Mouse (Mus musculus) thymus, postnatal 4 days (tissue): ENCODE data around the gene Mamdc4.
A peak's percentile ranks its signal among the peaks of the same experiment; 100 is the strongest.
"Not testable (repeated sequence)": the region's sequence is repeated elsewhere in the genome, so short reads cannot be mapped to it uniquely, and the experiment has no call there.

Experiments used
- DNase-seq: peaks from one replicate; pipeline ENCODE4 v3.0.0; 2021

The Mamdc4 gene

GRCm38 (mm10) chr2:25558774-25559173, 15.9 kb downstream of the Mamdc4 start:
- no peak for DNase-seq

DNA sequence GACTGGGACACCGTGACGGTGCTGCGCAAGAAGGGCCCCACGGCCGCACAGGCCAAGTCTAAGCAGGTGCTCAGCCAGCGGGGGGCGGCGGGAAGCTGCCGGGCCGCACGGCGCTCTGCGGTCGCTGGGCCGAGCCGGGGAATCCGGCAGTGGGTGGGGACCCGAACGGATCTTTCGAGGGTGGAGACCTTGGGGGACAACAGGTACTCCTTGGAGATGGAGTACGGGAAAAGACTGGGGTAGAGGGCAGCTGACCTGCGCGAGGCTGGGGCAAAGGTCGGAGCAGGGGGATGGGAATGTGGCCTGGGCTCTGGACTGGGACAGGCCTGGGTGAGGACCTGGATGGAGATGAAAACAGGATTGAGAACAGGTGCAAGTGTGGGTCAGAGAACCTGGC, 16.7 kb downstream of the Mamdc4 start:
- DNase-seq, result no peak

DNA sequence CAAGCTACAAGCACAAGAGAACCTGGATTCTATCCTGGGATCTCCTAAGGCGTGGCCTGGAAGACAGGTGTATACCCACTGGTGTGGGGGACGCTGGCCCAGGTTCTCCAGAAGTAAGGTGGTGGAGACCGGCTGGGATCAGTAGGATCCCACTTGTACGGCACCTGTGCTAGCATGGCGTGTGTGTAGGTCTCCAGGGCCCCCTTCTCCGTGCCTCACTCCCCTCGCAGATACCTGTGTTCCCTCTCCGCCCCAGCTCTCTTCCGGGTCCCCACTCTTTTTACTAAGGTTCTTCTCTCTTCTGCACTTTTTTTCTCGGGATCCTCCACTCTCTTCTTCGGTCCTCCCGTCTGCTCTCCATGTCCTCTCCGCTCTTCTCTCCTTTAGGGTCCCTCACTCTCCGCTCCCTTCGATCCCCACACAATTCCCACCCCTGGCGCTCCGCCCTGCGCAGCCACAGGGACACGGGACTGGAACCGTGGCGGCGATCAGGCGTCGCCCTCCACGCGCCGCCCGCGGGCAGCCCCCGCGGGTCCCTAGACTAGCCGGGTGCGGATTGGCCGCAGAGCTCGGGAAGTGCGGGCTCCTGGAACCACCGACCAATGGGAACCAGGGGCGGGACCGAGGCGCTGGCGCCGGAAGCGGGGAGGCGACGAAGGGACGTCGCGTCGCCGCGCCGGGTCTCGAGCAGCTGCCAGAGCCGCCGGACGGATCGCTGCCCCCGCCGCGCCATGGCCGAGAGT, 17.3 kb downstream of the Mamdc4 start, which contains the start of gene Edf1:
Gene Edf1, plus strand, starts transcription at position 627 of the 743 bp plus-strand sequence.
- peak; percentile 95 for DNase-seq

GRCm38 (mm10) chr2:25556296-25556695, 18.3 kb downstream of the Mamdc4 start:
- DNase-seq, result no peak

GRCm38 (mm10) chr2:25555479-25555878, 19.2 kb downstream of the Mamdc4 start:
- not testable (repeated sequence) for DNase-seq

GRCm38 (mm10) chr2:25553171-25553786, 21.4 kb downstream of the Mamdc4 start:
- DNase-seq, result not testable (repeated sequence)

GRCm38 (mm10) chr2:25551186-25551585, 23.5 kb downstream of the Mamdc4 start:
- DNase-seq, result peak; percentile 62

GRCm38 (mm10) chr2:25549021-25549991, 25.3 kb downstream of the Mamdc4 start:
- DNase-seq, result peak; percentile 69

- DNase-seq, result peak; percentile 98
Observed at GRCm38 (mm10) chr2:25546811-25547491, 27.7 kb downstream of the Mamdc4 start, which contains the start of gene Traf2. Gene Traf2, minus strand, starts transcription at chr2:25546940.

GRCm38 (mm10) chr2:25545996-25546810, 28.4 kb downstream of the Mamdc4 start:
- DNase-seq, result no peak

DNA sequence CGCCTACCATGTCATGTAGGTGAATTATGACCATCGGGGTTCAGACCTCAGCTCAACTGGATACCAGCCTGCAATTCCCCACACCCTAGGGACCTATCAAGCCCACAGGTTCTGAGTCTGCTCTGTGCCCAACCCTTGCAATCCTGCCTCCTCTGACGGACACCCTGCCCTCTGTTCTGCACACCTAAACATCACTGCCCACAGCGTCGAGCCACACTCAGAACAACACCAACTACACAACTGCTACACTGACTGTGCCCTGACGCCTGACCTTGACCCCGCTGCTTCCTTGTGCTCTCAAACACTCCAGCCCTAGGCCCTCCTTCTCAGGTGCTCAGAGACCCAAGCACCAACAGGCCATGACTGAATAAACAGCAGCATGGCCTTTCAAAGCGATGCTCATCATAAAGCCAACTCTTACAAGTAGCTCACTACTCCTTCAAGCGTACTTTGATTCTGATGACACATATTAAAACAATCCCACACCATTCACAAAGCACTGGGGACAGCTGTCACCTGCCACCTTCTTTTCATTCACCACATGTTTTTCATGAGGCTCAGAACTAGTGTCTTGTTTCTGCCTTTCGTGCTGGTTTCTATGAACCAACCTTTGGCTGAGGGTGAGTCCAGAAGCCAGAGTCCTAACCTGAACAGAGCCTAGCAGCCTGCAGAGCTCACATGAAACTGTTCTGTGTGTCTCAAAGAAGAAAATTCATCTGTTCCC, 32.8 kb downstream of the Mamdc4 start:
- DNase-seq, result no peak

GRCm38 (mm10) chr2:25540541-25540948, 34.1 kb downstream of the Mamdc4 start:
- no peak for DNase-seq

DNA sequence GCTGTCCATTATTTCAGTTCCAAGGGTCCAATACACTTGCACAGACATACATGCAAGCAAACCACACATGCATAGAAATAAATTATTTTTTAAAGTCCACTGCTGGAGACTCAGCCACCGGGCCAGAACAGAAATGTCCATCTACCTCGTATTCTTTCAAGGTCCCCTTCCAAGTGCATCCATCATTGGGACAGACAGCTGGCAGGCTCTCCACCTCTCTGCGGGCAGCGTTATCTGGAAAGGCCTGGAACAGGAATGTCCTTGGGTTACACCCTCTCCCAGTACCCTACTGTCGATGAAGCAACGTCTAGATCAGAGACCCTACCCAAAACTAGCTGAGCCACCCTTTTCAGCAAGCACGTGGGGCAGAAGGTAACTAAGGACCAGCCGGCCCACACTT, 38.1 kb downstream of the Mamdc4 start:
- DNase-seq, result no peak

DNA sequence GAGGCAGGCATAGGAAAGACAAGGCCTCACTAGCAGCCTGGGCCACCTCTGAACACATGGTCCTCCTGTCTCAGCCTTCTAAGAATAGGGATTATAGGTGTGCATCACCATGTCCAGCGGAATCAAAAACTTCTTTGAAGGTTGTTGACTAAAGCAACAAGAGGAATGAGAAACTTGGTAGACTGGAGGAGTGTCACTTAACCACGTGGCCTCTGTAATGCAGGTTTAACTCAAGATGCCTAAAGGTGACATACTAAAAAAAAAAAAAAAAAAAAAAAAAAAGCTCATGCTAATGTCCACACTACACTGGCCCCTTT, 39.8 kb downstream of the Mamdc4 start:
- no peak for DNase-seq

GRCm38 (mm10) chr2:25534178-25534865, 40.3 kb downstream of the Mamdc4 start:
- DNase-seq, result no peak

GRCm38 (mm10) chr2:25533707-25534106, 40.9 kb downstream of the Mamdc4 start:
- no peak for DNase-seq

DNA sequence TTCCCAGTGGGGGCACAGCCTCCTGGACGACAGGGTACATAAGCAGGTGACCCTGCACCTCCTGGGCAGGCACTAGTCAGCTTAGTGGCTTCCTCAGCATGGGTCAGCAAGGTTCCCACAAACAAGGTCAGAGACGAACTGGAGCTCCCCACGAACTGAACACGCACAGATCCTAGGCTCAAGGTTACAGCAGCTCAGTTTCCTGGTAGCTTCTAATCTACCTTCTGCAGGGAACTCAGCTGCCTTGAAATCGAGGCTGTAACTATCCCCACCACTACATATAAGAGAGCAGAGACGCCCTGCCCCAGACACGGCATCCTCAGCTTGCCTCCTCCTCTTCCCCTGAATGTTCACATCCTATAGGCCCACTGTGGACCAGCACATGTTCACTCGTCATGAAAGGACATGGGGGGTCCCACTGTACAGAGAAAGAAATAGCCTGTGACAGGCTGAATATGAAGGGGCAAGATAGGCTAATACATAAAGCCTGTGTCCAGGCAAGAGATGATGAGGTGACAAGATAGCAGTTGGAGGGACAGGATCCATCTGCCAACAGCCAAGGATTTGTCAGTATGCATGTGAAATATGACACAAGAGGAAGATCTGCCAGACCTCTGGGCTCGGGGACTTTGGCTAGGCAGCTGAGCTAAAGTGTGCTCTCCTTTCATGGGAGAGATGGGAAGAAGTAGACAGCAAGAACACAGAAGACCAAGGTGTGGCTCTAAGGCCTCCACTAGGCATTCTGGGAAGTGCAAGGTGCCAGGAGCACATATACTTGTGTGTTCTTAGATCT, 47.9 kb downstream of the Mamdc4 start:
- DNase-seq, result no peak
